Mouse (Mus musculus) liver, embryonic 11.5 days (tissue): Measurements from ENCODE around the gene Eif4a1. TPM values are rescaled to one million over a fixed set of nuclear protein-coding genes. Genes with fewer than 3 reads are reported as not detected.
"Not testable (repeated sequence)": the region's sequence is repeated elsewhere in the genome, so short reads cannot be mapped to it uniquely, and the experiment has no call there.

Source experiments
- ATAC-seq: fragments of 200-750 bp; cut with Nextera tagmentation; replicated peaks from 2 replicates; pipeline ENCODE4 v1.8.0; 2017; ENCODE audit warnings: moderate number of reproducible peaks, mild to moderate bottlenecking, moderate TSS enrichment, moderate library complexity; ENCODE audit not compliant: low FRiP score
- DNase-seq: peaks from one replicate; pipeline ENCODE4 v3.0.0-alpha.2; 2017; ENCODE audit warnings: low spot score
- H3K27ac ChIP-seq: fragments of 300-500 bp; sonication (generic); 2 replicates; pipeline ENCODE4 v1.5.1; 2014; ENCODE audit warnings: mild to moderate bottlenecking, low read depth, low read length, control low read depth
- H3K27me3 ChIP-seq: fragments of 300-500 bp; sonication (generic); replicated peaks from 2 replicates; pipeline ENCODE4 v1.6.1; 2014; ENCODE audit warnings: low read length, mixed read lengths; ENCODE audit not compliant: control insufficient read depth, insufficient read depth
- H3K36me3 ChIP-seq: fragments of 300-500 bp; sonication (generic); 2 replicates; pipeline ENCODE4 v1.6.1; 2014; ENCODE audit warnings: mild to moderate bottlenecking, low read length, moderate library complexity, mixed read lengths; ENCODE audit not compliant: control insufficient read depth, insufficient read depth
- H3K4me1 ChIP-seq: fragments of 300-500 bp; sonication (generic); replicated peaks from 2 replicates; pipeline ENCODE4 v1.6.1; 2014; ENCODE audit warnings: low read length, mixed read lengths; ENCODE audit not compliant: control insufficient read depth, insufficient read depth
- H3K4me2 ChIP-seq: fragments of 300-500 bp; sonication (generic); 2 replicates; pipeline ENCODE4 v1.6.1; 2014; ENCODE audit warnings: mild to moderate bottlenecking, control low read depth, moderate library complexity
- H3K4me3 ChIP-seq: fragments of 300-500 bp; sonication (generic); 2 replicates; pipeline ENCODE4 v1.5.1; 2014; ENCODE audit warnings: low read depth, low read length, control low read depth
- H3K9ac ChIP-seq: fragments of 300-500 bp; sonication (generic); 2 replicates; pipeline ENCODE4 v1.6.1; 2014; ENCODE audit warnings: low read depth, low read length, control low read depth
- H3K9me3 ChIP-seq: fragments of 300-500 bp; sonication (generic); 2 replicates; pipeline ENCODE4 v1.6.1; 2016; ENCODE audit warnings: low read length, inconsistent platforms, mixed read lengths; ENCODE audit not compliant: control insufficient read depth
- WGBS: fragments of 180-500 bp; shearing (Covaris S2); extraction: QIAGEN DNeasy Blood & Tissue Kit; methylation state at CpG from one replicate; pipeline ENCODE4 v1.1.7; 2014; 5-methylcytosine and 5-hydroxymethylcytosine counted together
- polyA plus RNA-seq: library from polyadenylated mRNA; unstranded; fragments of >200 nt; fragmentation: Nextera tagmentation; extraction: Ambion mirVana; gene quantifications from 2 replicates; pipeline ENCODE4 v1.2.1, GENCODE M21; 2014

Gene Eif4a1
- polyA plus RNA-seq, 1 experiment from 2014 or later: 755 TPM

DNA sequence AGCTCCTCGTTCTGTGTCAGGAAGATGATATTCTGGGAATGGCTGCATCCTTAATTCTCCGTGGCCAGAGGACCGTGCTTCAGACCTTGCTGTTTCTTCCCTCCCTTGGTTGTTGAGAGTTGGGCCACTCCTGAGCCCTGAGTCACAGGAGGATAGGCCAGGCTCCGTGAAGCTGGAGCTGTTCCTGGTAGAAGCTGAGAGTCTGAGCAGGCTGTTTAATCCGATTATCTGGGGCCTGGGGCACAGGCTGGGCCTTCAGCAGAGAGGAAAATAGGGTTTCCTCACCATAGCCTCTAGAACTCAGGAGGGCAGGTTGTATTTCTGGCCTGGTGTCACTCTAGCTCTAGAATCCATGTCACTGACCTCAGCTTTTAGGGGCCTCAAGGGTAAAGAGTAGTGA, 18.8 kb downstream of the Eif4a1 start:
- DNase-seq (no peak), ATAC-seq (no peak)
- Histone ChIP-seq H3K4me3 (no peak overlapping the region), H3K36me3 (peaks cover 52% of the 10 kb centered on the region), H3K9me3 (no peaks in the 10 kb centered on the region), H3K27me3 (no peaks in the 10 kb centered on the region), H3K4me2 (no peak overlapping the region), H3K9ac (no peak overlapping the region), H3K27ac (no peak overlapping the region), H3K4me1 (peaks cover 26% of the 10 kb centered on the region)
- 79% methylated on average over 5 of the region's 5 CpGs for WGBS

- Histone ChIP-seq H3K27ac (no peak overlapping the region), H3K4me1 (no peaks in the 10 kb centered on the region), H3K4me2 (no peak overlapping the region), H3K36me3 (peaks cover 77% of the 10 kb centered on the region), H3K9ac (no peak overlapping the region), H3K4me3 (no peak overlapping the region), H3K9me3 (no peaks in the 10 kb centered on the region), H3K27me3 (no peaks in the 10 kb centered on the region)
- 93% methylated on average over 5 of the region's 5 CpGs for WGBS
- DNase-seq (no peak), ATAC-seq (no peak)
These were observed 26.4 kb downstream of the Eif4a1 start for GRCm38 (mm10) chr11:69645860-69646259.

- H3K27me3 ChIP-seq: no peaks in the 10 kb centered on the region
- no peak overlapping the region for H3K27ac ChIP-seq
- no peak for DNase-seq
- no peak overlapping the region for H3K4me2 ChIP-seq
- H3K36me3 ChIP-seq: peaks cover 6% of the 10 kb centered on the region
- H3K9ac ChIP-seq: no peak overlapping the region
- peaks cover 15% of the 10 kb centered on the region for H3K4me1 ChIP-seq
- WGBS: 86% methylated on average over 3 of the region's 3 CpGs
- no peak overlapping the region for H3K4me3 ChIP-seq
- no peaks in the 10 kb centered on the region for H3K9me3 ChIP-seq
- ATAC-seq: no peak
These were observed 36.8 kb downstream of the Eif4a1 start for GRCm38 (mm10) chr11:69635471-69635870.

- under 1% methylated on average over 47 of the region's 50 CpGs for WGBS
- peak overlapping the region; percentile 79 for H3K4me3 ChIP-seq
- H3K27me3 ChIP-seq: no peaks in the 10 kb centered on the region
- H3K9ac ChIP-seq: peak overlapping the region; percentile 82
- ATAC-seq (peak; percentile 70), DNase-seq (no peak)
- no peaks in the 10 kb centered on the region for H3K36me3 ChIP-seq
- peak overlapping the region; percentile 83 for H3K4me2 ChIP-seq
- H3K27ac ChIP-seq: peak overlapping the region; percentile 97
- H3K4me1 ChIP-seq: peaks cover 15% of the 10 kb centered on the region
- H3K9me3 ChIP-seq: no peaks in the 10 kb centered on the region
These were observed 38.9 kb downstream of the Eif4a1 start for GRCm38 (mm10) chr11:69633128-69633866.

DNA sequence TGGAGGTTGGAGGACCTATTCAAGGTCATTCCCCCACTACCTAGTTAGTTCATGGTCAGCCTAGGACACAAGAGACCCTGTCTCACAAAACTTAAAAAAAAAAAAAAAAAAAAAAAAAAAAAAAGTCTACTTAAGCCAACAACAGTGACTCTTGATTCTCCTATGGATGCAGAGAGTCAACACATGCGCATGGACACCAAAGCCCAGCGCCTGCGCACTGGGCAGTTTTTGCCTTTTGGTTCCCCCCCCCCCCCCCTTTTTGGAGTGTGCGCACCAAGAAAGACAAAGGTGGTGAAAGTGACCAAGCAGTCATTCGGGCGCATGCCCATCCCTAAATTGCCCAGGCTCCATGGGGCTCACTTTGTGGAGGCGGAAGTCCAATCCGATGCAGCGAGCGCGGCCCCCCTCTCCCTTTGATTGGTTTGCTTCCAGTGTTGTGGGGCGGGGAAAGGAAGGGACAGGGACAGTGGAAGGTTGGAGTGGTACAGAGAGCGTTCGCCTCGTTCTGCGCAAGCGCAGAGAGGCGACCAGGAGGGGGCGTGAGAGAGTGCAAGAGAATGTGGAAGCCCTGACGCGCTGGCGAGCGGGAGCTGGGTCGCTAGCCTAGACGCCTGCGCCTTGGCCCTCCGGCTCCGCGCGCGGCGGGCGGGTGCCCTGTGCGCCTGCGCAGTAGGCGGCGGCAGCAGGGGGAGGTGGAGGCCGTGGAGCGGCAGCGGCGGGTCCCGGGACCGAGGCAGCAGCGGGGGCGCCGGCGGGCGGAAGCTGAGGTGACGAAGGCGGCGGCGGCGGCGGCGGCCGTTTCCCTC, 39.7 kb downstream of the Eif4a1 start, which contains the start of gene Fxr2:
Fxr2 (plus strand) TSS at position 707 of the 806 bp plus-strand sequence.
- peak; percentile 99 for DNase-seq
- H3K27me3 ChIP-seq: no peaks in the 10 kb centered on the region
- ATAC-seq: peak; percentile 97
- H3K4me3 ChIP-seq: peak within 1 kb of the TSS; percentile 79
- H3K36me3 ChIP-seq: no peaks in the 10 kb centered on the region
- no peaks in the 10 kb centered on the region for H3K9me3 ChIP-seq
- H3K4me1 ChIP-seq: peaks cover 15% of the 10 kb centered on the region
- H3K4me2 ChIP-seq: peak within 1 kb of the TSS; percentile 83
- H3K27ac ChIP-seq: peak within 1 kb of the TSS; percentile 97
- WGBS: under 1% methylated on average over 51 of the region's 56 CpGs
- peak within 1 kb of the TSS; percentile 82 for H3K9ac ChIP-seq

DNA sequence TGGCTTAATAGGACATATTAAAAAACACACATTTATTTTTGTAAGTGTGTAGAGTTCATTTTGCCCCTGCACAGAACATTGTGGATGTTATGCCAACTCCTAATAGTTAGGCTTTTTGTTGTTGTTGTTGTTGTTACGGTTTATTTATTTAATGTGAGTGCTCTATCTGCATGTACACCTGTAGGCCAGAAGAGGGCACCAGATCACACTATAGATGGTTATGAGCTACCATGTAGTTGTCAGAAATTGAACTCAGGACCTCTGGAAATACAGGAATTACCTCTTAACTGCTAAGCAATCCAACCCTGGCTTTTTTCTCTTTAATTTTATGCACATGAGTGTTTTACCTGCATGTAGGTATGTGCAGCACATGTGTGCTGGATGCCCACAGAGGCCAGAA, 42.4 kb downstream of the Eif4a1 start:
- WGBS: 61% methylated on average over 1 of the region's 1 CpGs
- no peak overlapping the region for H3K27ac ChIP-seq
- no peaks in the 10 kb centered on the region for H3K27me3 ChIP-seq
- H3K4me2 ChIP-seq: no peak overlapping the region
- DNase-seq (no peak), ATAC-seq (no peak)
- no peaks in the 10 kb centered on the region for H3K9me3 ChIP-seq
- H3K36me3 ChIP-seq: no peaks in the 10 kb centered on the region
- no peak overlapping the region for H3K9ac ChIP-seq
- H3K4me1 ChIP-seq: peaks cover 9% of the 10 kb centered on the region
- no peak overlapping the region for H3K4me3 ChIP-seq

- ATAC-seq (no peak), DNase-seq (peak; percentile 72)
- Histone ChIP-seq H3K27ac (no peak overlapping the region), H3K4me1 (peaks cover 6% of the 10 kb centered on the region; the same call in 1 of the 2 replicates), H3K36me3 (no peaks in the 10 kb centered on the region), H3K4me2 (no peak overlapping the region), H3K9me3 (no peaks in the 10 kb centered on the region), H3K27me3 (no peaks in the 10 kb centered on the region), H3K4me3 (no peak overlapping the region), H3K9ac (no peak overlapping the region)
- WGBS: 35% methylated on average over 6 of the region's 6 CpGs
These were observed 43.9 kb downstream of the Eif4a1 start for GRCm38 (mm10) chr11:69628286-69628685.

DNA sequence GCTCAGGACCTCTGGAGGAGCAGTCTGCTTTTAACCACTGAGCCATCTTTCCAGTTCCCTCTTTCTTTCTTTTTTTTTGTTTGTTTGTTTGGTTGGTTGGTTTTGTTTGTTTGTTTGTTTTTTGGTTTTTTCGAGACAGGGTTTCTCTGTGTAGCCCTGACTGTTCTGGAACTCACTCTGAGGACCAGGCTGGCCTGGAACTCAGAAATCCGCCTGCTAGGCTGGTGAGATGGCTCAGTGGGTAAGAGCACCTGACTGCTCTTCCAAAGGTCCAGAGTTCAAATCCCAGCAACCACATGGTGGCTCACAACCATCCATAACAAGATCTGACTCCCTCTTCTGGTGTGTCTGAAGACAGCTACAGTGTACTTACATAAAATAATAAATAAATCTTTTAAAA, 47.9 kb downstream of the Eif4a1 start:
- DNase-seq, H3K27ac ChIP-seq, H3K36me3 ChIP-seq, H3K27me3 ChIP-seq, H3K4me3 ChIP-seq, H3K9me3 ChIP-seq, ATAC-seq, H3K9ac ChIP-seq, H3K4me2 ChIP-seq: not testable (repeated sequence)
- peaks cover 17% of the 10 kb centered on the region for H3K4me1 ChIP-seq
- 82% methylated on average over 2 of the region's 2 CpGs for WGBS
